Mouse (Mus musculus): ENCODE data around the gene Ibtk. TPM values are rescaled to one million over a fixed set of nuclear protein-coding genes. Genes with fewer than 3 reads are reported as not detected.
"Not testable (repeated sequence)": the region's sequence is repeated elsewhere in the genome, so short reads cannot be mapped to it uniquely, and the experiment has no call there.

Ibtk gene
- 10 to 100 TPM; 39.3 to 42.0 TPM for total RNA-seq (2021)
- long read RNA-seq, experiment 1, full-length matches to known transcripts: 14 of 33 reads
- long read RNA-seq, experiment 1, partial matches to known transcripts: 8 of 33 reads
- long read RNA-seq, experiment 1, other reads (novel, unspliced or antisense): 11 of 33 reads
- long read RNA-seq, experiment 2, full-length matches to known transcripts: 21 of 41 reads
- long read RNA-seq, experiment 2, partial matches to known transcripts: 11 of 41 reads
- long read RNA-seq, experiment 2, other reads (novel, unspliced or antisense): 9 of 41 reads

- DNase-seq: peak; percentile 96
Measured at GRCm38 (mm10) chr9:85749142-85749921, at the start of gene Ibtk. Gene Ibtk, minus strand, starts transcription at chr9:85749334.

GRCm38 (mm10) chr9:85791521-85791920 lies 42.4 kb upstream of the Ibtk start:
- DNase-seq: not testable (repeated sequence)

- DNase-seq: no peak
Measured at GRCm38 (mm10) chr9:85780249-85780648, 31.1 kb upstream of the Ibtk start.

GRCm38 (mm10) chr9:85779458-85779857 lies 30.3 kb upstream of the Ibtk start:
- DNase-seq: no peak

- DNase-seq: no peak
Measured at GRCm38 (mm10) chr9:85777544-85777943, 28.4 kb upstream of the Ibtk start.

GRCm38 (mm10) chr9:85772280-85772679 lies 23.1 kb upstream of the Ibtk start:
- no peak for DNase-seq

GRCm38 (mm10) chr9:85771454-85771853 lies 22.3 kb upstream of the Ibtk start:
- no peak for DNase-seq

- no peak for DNase-seq
Measured at GRCm38 (mm10) chr9:85770369-85770768, 21.2 kb upstream of the Ibtk start.

- no peak for DNase-seq
Measured at GRCm38 (mm10) chr9:85769057-85769789, 20.1 kb upstream of the Ibtk start.

- DNase-seq: no peak
Measured at GRCm38 (mm10) chr9:85767255-85767654, 18.1 kb upstream of the Ibtk start.

- no peak for DNase-seq
Measured at GRCm38 (mm10) chr9:85762476-85762875, 13.3 kb upstream of the Ibtk start.

GRCm38 (mm10) chr9:85750797-85751196 lies 1.7 kb upstream of the Ibtk start:
- DNase-seq: no peak

- DNase-seq: no peak
Measured at GRCm38 (mm10) chr9:85749922-85750509, 882 bp upstream of the Ibtk start.

GRCm38 (mm10) chr9:85748204-85749141 lies 661 bp downstream of the Ibtk start:
- peak; percentile 82 for DNase-seq

- DNase-seq: no peak
Measured at GRCm38 (mm10) chr9:85745566-85745965, 3.6 kb downstream of the Ibtk start.

GRCm38 (mm10) chr9:85743358-85743757 lies 5.8 kb downstream of the Ibtk start:
- no peak for DNase-seq

GRCm38 (mm10) chr9:85742107-85742506 lies 7.0 kb downstream of the Ibtk start:
- DNase-seq: no peak

GRCm38 (mm10) chr9:85739279-85739678 lies 9.9 kb downstream of the Ibtk start:
- no peak for DNase-seq

GRCm38 (mm10) chr9:85734821-85735220 lies 14.3 kb downstream of the Ibtk start:
- DNase-seq: no peak

- DNase-seq: no peak
Measured at GRCm38 (mm10) chr9:85724078-85724477, 25.1 kb downstream of the Ibtk start.

- no peak for DNase-seq
Measured at GRCm38 (mm10) chr9:85717336-85717735, 31.8 kb downstream of the Ibtk start.

All from gastrocnemius, postnatal 10 days (tissue).